Mouse (Mus musculus): ENCODE measurements around the gene Errfi1. TPM values are rescaled to one million over a fixed set of nuclear protein-coding genes. Genes with fewer than 3 reads are reported as not detected.

Gene Errfi1
- polyA plus RNA-seq, 1 experiment: not detected

- 79% methylated on average over 8 of the region's 8 CpGs for WGBS
- H3K27ac ChIP-seq (ENCODE audit: insufficient read depth, low read depth, low read length): no peak overlapping the region
- no peak overlapping the region for H3K4me3 ChIP-seq (ENCODE audit: insufficient read depth, low read depth, low read length)
- no peak for TF ChIP-seq POLR2A (IDR thresholded peaks at IDR 0.05; ENCODE audit: insufficient read depth, low read depth, low read length)
- no peak for TF ChIP-seq CTCF (IDR thresholded peaks at IDR 0.05; ENCODE audit: insufficient read depth, low read depth, low read length)
- H3K4me1 ChIP-seq (ENCODE audit: control insufficient read depth, insufficient read depth, low read length): peaks cover 26% of the 10 kb centered on the region
These were observed 32.3 kb upstream of the Errfi1 start for GRCm38 (mm10) chr4:150821381-150821780.

DNA sequence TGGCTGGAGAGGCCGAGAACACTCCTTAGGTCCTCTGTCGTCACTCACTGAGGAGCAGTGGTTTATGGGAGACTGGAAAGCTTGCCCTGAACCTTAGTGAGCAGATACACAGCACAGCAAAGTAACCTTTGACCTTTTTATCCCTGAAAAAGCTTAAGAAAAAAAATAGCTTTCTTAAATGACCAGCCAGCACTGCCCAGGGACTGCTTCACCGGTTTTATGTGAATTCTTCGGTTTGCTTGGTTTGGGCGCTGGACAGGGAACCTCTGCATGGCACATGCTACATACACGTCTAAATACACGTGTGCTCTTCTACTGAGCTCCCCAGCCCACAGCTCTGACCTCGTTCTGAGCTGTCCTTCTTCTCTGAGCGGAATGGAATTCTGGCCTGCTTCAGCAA is 31.1 kb upstream of the Errfi1 start:
- no peak overlapping the region for H3K4me3 ChIP-seq (ENCODE audit: insufficient read depth, low read depth, low read length)
- no peak for TF ChIP-seq POLR2A (IDR thresholded peaks at IDR 0.05; ENCODE audit: insufficient read depth, low read depth, low read length)
- TF ChIP-seq CTCF (IDR thresholded peaks at IDR 0.05; ENCODE audit: insufficient read depth, low read depth, low read length): no peak
- 93% methylated on average over 9 of the region's 9 CpGs for WGBS
- H3K4me1 ChIP-seq (ENCODE audit: control insufficient read depth, insufficient read depth, low read length): peaks cover 23% of the 10 kb centered on the region
- no peak overlapping the region for H3K27ac ChIP-seq (ENCODE audit: insufficient read depth, low read depth, low read length)

GRCm38 (mm10) chr4:150823614-150824480 is 29.9 kb upstream of the Errfi1 start:
- no peak for TF ChIP-seq CTCF (IDR thresholded peaks at IDR 0.05; ENCODE audit: insufficient read depth, low read depth, low read length)
- no peak for TF ChIP-seq POLR2A (IDR thresholded peaks at IDR 0.05; ENCODE audit: insufficient read depth, low read depth, low read length)
- WGBS: 64% methylated on average over 24 of the region's 24 CpGs
- H3K4me3 ChIP-seq (ENCODE audit: insufficient read depth, low read depth, low read length): no peak overlapping the region
- peaks cover 13% of the 10 kb centered on the region for H3K4me1 ChIP-seq (ENCODE audit: control insufficient read depth, insufficient read depth, low read length)
- no peak overlapping the region for H3K27ac ChIP-seq (ENCODE audit: insufficient read depth, low read depth, low read length)

- no peak overlapping the region for H3K27ac ChIP-seq (ENCODE audit: insufficient read depth, low read depth, low read length)
- peaks cover 5% of the 10 kb centered on the region; the same call in 1 of the 2 replicates for H3K4me1 ChIP-seq (ENCODE audit: control insufficient read depth, insufficient read depth, low read length)
- H3K4me3 ChIP-seq (ENCODE audit: insufficient read depth, low read depth, low read length): no peak overlapping the region
- WGBS: 79% methylated on average over 6 of the region's 6 CpGs
- TF ChIP-seq CTCF (IDR thresholded peaks at IDR 0.05; ENCODE audit: insufficient read depth, low read depth, low read length): no peak
- no peak for TF ChIP-seq POLR2A (IDR thresholded peaks at IDR 0.05; ENCODE audit: insufficient read depth, low read depth, low read length)
These were observed 28.8 kb upstream of the Errfi1 start for GRCm38 (mm10) chr4:150824877-150825276.

DNA sequence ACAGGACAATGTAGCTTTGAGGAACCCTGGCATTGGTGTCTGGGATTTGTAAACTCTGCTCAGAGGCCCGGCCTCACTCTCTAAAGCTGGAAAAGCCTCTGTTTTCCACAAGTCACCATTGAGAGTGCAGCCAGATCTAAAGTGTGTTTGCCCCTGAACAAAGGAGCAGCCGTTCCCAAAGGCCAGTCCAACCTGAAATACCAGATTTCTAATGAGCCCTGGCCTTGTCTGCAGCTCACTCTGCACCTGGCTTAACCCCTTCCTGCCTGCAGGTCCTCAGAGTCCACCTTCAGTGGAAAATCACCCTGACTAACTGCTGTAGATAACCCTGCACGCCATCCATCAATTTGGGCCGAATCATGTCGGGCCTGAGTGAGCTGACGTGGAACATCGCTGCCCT is 28.2 kb upstream of the Errfi1 start:
- 69% methylated on average over 7 of the region's 7 CpGs for WGBS
- Histone ChIP-seq H3K4me1 (ENCODE audit: control insufficient read depth, insufficient read depth, low read length) (peaks cover 3% of the 10 kb centered on the region; the same call in 1 of the 2 replicates), H3K27ac (ENCODE audit: insufficient read depth, low read depth, low read length) (no peak overlapping the region), H3K4me3 (ENCODE audit: insufficient read depth, low read depth, low read length) (no peak overlapping the region)
- TF ChIP-seq CTCF (IDR thresholded peaks at IDR 0.05; ENCODE audit: insufficient read depth, low read depth, low read length) (no peak), POLR2A (IDR thresholded peaks at IDR 0.05; ENCODE audit: insufficient read depth, low read depth, low read length) (no peak)

DNA sequence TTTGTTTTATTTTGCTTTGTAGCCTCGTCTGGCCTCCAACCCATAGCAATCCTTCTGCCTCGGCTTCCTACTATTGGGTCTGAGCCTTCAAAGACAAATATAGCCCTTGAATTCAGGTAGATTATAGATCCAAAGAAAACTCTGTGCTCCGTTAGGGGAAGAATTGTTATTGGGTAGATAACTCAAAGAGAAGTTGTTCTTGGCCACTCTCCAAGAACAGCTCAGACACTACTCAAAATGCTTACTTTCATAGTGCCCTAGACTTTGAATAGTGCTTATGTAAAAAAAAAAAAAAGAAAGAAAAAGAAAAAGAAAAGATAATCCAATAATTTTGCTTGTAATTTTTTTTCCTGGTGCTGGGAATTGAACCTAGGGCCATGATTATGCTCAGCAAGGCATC is 22.4 kb upstream of the Errfi1 start:
- WGBS: 73% methylated on average over 3 of the region's 3 CpGs
- TF ChIP-seq POLR2A (IDR thresholded peaks at IDR 0.05; ENCODE audit: insufficient read depth, low read depth, low read length): no peak
- no peak for TF ChIP-seq CTCF (IDR thresholded peaks at IDR 0.05; ENCODE audit: insufficient read depth, low read depth, low read length)
- no peak overlapping the region for H3K4me3 ChIP-seq (ENCODE audit: insufficient read depth, low read depth, low read length)
- no peaks in the 10 kb centered on the region for H3K4me1 ChIP-seq (ENCODE audit: control insufficient read depth, insufficient read depth, low read length)
- no peak overlapping the region for H3K27ac ChIP-seq (ENCODE audit: insufficient read depth, low read depth, low read length)

GRCm38 (mm10) chr4:150831941-150832340 is 21.8 kb upstream of the Errfi1 start:
- H3K27ac ChIP-seq (ENCODE audit: insufficient read depth, low read depth, low read length): no peak overlapping the region
- no peak overlapping the region for H3K4me3 ChIP-seq (ENCODE audit: insufficient read depth, low read depth, low read length)
- 96% methylated on average over 6 of the region's 6 CpGs for WGBS
- no peaks in the 10 kb centered on the region for H3K4me1 ChIP-seq (ENCODE audit: control insufficient read depth, insufficient read depth, low read length)
- TF ChIP-seq POLR2A (IDR thresholded peaks at IDR 0.05; ENCODE audit: insufficient read depth, low read depth, low read length) (no peak), CTCF (IDR thresholded peaks at IDR 0.05; ENCODE audit: insufficient read depth, low read depth, low read length) (no peak)

DNA sequence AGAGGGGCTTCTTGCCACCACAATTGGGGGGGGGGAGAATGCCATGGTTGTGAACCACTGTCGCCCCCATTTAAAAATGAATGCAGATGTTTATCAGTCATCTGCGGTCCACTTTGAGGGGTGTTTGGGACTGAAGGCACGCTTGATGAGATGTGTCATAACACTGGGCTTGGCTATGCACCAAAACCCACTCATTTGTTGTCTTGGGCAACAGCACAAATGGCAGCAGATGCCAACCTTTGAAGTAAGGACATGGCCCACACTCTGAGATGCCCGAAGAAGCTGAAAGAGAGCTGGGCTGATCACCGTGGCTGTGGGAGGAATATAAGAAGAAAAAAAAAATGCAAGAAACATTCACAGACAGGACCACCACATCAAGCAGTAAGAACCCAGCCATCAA is 18.6 kb upstream of the Errfi1 start:
- 0 out of 2 replicates have a peak, but pooled peaks cover 2% of the 10 kb centered on the region for H3K4me1 ChIP-seq (ENCODE audit: control insufficient read depth, insufficient read depth, low read length)
- WGBS: 79% methylated on average over 5 of the region's 5 CpGs
- no peak overlapping the region for H3K27ac ChIP-seq (ENCODE audit: insufficient read depth, low read depth, low read length)
- no peak overlapping the region for H3K4me3 ChIP-seq (ENCODE audit: insufficient read depth, low read depth, low read length)
- no peak for TF ChIP-seq POLR2A (IDR thresholded peaks at IDR 0.05; ENCODE audit: insufficient read depth, low read depth, low read length)
- no peak for TF ChIP-seq CTCF (IDR thresholded peaks at IDR 0.05; ENCODE audit: insufficient read depth, low read depth, low read length)

- Histone ChIP-seq H3K4me3 (ENCODE audit: insufficient read depth, low read depth, low read length) (no peak overlapping the region), H3K27ac (ENCODE audit: insufficient read depth, low read depth, low read length) (no peak overlapping the region), H3K4me1 (ENCODE audit: control insufficient read depth, insufficient read depth, low read length) (0 out of 2 replicates have a peak, but pooled peaks cover 2% of the 10 kb centered on the region)
- 91% methylated on average over 13 of the region's 13 CpGs for WGBS
- TF ChIP-seq CTCF (IDR thresholded peaks at IDR 0.05; ENCODE audit: insufficient read depth, low read depth, low read length) (no peak), POLR2A (IDR thresholded peaks at IDR 0.05; ENCODE audit: insufficient read depth, low read depth, low read length) (no peak)
These were observed 17.5 kb upstream of the Errfi1 start for GRCm38 (mm10) chr4:150836258-150836657.
